Comparison of ENCODE assay signal across 17 mouse cellular contexts in genomic region chr2:123364204-123364603, GRCm38 (mm10).
DNase-seq lines count a peak whose midpoint lies in the region; ATAC-seq lines count a peak whose summit lies in the region.
"Had no signal": no experiment of that assay in that cellular context is flagged by ENCODE, and none has a peak within 500 bp of the region (broad histone marks: within the 10 kb centered on the region; RNA-seq: fewer than 3 reads in every experiment).

No protein-coding gene starts in this region.

- no peaks in the 10 kb centered on the region for H3K27me3 ChIP-seq in embryonic facial prominence, embryonic 11.5 days (ENCODE audit: control insufficient read depth, insufficient read depth, low read length)
- no peaks in the 10 kb centered on the region for H3K27me3 ChIP-seq in embryonic facial prominence, embryonic 10.5 days (replicated peaks; ENCODE audit: low read depth, poor library complexity, severe bottlenecking)
- no peaks in the 10 kb centered on the region for H3K27me3 ChIP-seq in midbrain, embryonic 13.5 days
- H3K27me3 ChIP-seq in midbrain, embryonic 16.5 days (ENCODE audit: control insufficient read depth, insufficient read depth, low read depth, low read length) = no peaks in the 10 kb centered on the region
- H3K27me3 ChIP-seq in forebrain, embryonic 12.5 days = no peaks in the 10 kb centered on the region
- H3K27me3 ChIP-seq: embryonic facial prominence, embryonic 12.5 days; heart, embryonic 15.5 days; hindbrain, embryonic 15.5 days; limb, embryonic 12.5 days had no signal

- no peaks in the 10 kb centered on the region for H3K4me1 ChIP-seq in embryonic facial prominence, embryonic 11.5 days (ENCODE audit: control insufficient read depth, insufficient read depth, low read length)
- H3K4me1 ChIP-seq in embryonic facial prominence, embryonic 10.5 days = no peaks in the 10 kb centered on the region
- no peaks in the 10 kb centered on the region for H3K4me1 ChIP-seq in midbrain, embryonic 13.5 days (replicated peaks)
- no peaks in the 10 kb centered on the region for H3K4me1 ChIP-seq in midbrain, embryonic 16.5 days (ENCODE audit: control insufficient read depth, insufficient read depth, low read length)
- H3K4me1 ChIP-seq in forebrain, embryonic 12.5 days = no peaks in the 10 kb centered on the region
- H3K4me1 ChIP-seq: embryonic facial prominence, embryonic 12.5 days; heart, embryonic 15.5 days; hindbrain, embryonic 15.5 days; limb, embryonic 12.5 days had no signal

- no peak overlapping the region for H3K27ac ChIP-seq in embryonic facial prominence, embryonic 11.5 days (replicated peaks; ENCODE audit: low read depth, low read length)
- no peak overlapping the region for H3K27ac ChIP-seq in embryonic facial prominence, embryonic 10.5 days (replicated peaks)
- H3K27ac ChIP-seq in midbrain, embryonic 13.5 days = no peak overlapping the region
- H3K27ac ChIP-seq in midbrain, embryonic 16.5 days (ENCODE audit: low read length) = no peak overlapping the region
- no peak overlapping the region for H3K27ac ChIP-seq in forebrain, embryonic 12.5 days
- H3K27ac ChIP-seq: embryonic facial prominence, embryonic 12.5 days; heart, embryonic 15.5 days; hindbrain, embryonic 15.5 days; limb, embryonic 12.5 days; macrophage had no signal

- no peak for DNase-seq in embryonic facial prominence, embryonic 11.5 days (ENCODE audit: low spot score)
- DNase-seq in embryonic facial prominence, embryonic 10.5 days (ENCODE audit: low spot score) = no peak
- peak; percentile 48 for DNase-seq in layer of hippocampus, adult 9-11 months
- DNase-seq in gastrocnemius, postnatal 25 days = no peak
- no peak for DNase-seq in embryo, embryonic 10.5 days (ENCODE audit: low spot score)
- DNase-seq: adrenal gland, adult 8-10 months; cerebellum, adult 9-11 months; kidney, adult 9 months; thymus, postnatal 25 days had no signal

- ATAC-seq in embryonic facial prominence, embryonic 11.5 days (replicated peaks; ENCODE audit: insufficient number of reproducible peaks, low FRiP score, low TSS enrichment, low read depth) = 0 out of 2 replicates have a peak, but pooled peaks have one; percentile 29
- peak; percentile 45; the same call in 1 of the 2 replicates for ATAC-seq in midbrain, embryonic 13.5 days
- no peak for ATAC-seq in midbrain, embryonic 16.5 days
- peak; percentile 91 for ATAC-seq in forebrain, embryonic 12.5 days (ENCODE audit: low FRiP score)

- no peaks in the 10 kb centered on the region for H3K36me3 ChIP-seq in embryonic facial prominence, embryonic 11.5 days (replicated peaks; ENCODE audit: control insufficient read depth, insufficient read depth, low read depth, low read length)
- H3K36me3 ChIP-seq in embryonic facial prominence, embryonic 10.5 days (replicated peaks) = no peaks in the 10 kb centered on the region
- H3K36me3 ChIP-seq in midbrain, embryonic 13.5 days = no peaks in the 10 kb centered on the region
- no peaks in the 10 kb centered on the region for H3K36me3 ChIP-seq in midbrain, embryonic 16.5 days (ENCODE audit: control insufficient read depth, insufficient read depth, low read length)
- H3K36me3 ChIP-seq in forebrain, embryonic 12.5 days (replicated peaks) = no peaks in the 10 kb centered on the region
- H3K36me3 ChIP-seq: embryonic facial prominence, embryonic 12.5 days; heart, embryonic 15.5 days; hindbrain, embryonic 15.5 days; limb, embryonic 12.5 days had no signal

- H3K9ac ChIP-seq in embryonic facial prominence, embryonic 11.5 days (replicated peaks; ENCODE audit: low read length) = no peak overlapping the region
- no peak overlapping the region for H3K9ac ChIP-seq in midbrain, embryonic 13.5 days (replicated peaks)
- no peak overlapping the region for H3K9ac ChIP-seq in midbrain, embryonic 16.5 days (ENCODE audit: low read depth, low read length)
- no peak overlapping the region for H3K9ac ChIP-seq in forebrain, embryonic 12.5 days
- H3K9ac ChIP-seq: embryonic facial prominence, embryonic 12.5 days; heart, embryonic 15.5 days; hindbrain, embryonic 15.5 days; limb, embryonic 12.5 days had no signal

- no peak overlapping the region for H3K4me3 ChIP-seq in embryonic facial prominence, embryonic 11.5 days (ENCODE audit: low read depth, low read length)
- no peak overlapping the region for H3K4me3 ChIP-seq in embryonic facial prominence, embryonic 10.5 days
- H3K4me3 ChIP-seq in midbrain, embryonic 13.5 days (replicated peaks) = no peak overlapping the region
- H3K4me3 ChIP-seq in midbrain, embryonic 16.5 days (ENCODE audit: low read depth, low read length) = no peak overlapping the region
- no peak overlapping the region for H3K4me3 ChIP-seq in forebrain, embryonic 12.5 days (replicated peaks)
- H3K4me3 ChIP-seq: embryonic facial prominence, embryonic 12.5 days; heart, embryonic 15.5 days; hindbrain, embryonic 15.5 days; limb, embryonic 12.5 days had no signal

- H3K4me2 ChIP-seq in embryonic facial prominence, embryonic 11.5 days (ENCODE audit: low read depth, low read length) = no peak overlapping the region
- no peak overlapping the region for H3K4me2 ChIP-seq in midbrain, embryonic 13.5 days (replicated peaks)
- H3K4me2 ChIP-seq in midbrain, embryonic 16.5 days (ENCODE audit: low read length) = no peak overlapping the region
- H3K4me2 ChIP-seq in forebrain, embryonic 12.5 days = no peak overlapping the region
- H3K4me2 ChIP-seq: embryonic facial prominence, embryonic 12.5 days; heart, embryonic 15.5 days; hindbrain, embryonic 15.5 days; limb, embryonic 12.5 days had no signal

- H3K9me3 ChIP-seq in embryonic facial prominence, embryonic 11.5 days (replicated peaks; ENCODE audit: control insufficient read depth, low read length) = no peaks in the 10 kb centered on the region
- H3K9me3 ChIP-seq in embryonic facial prominence, embryonic 10.5 days = no peaks in the 10 kb centered on the region
- H3K9me3 ChIP-seq in midbrain, embryonic 13.5 days = peaks cover 3% of the 10 kb centered on the region; the same call in 1 of the 2 replicates
- H3K9me3 ChIP-seq in midbrain, embryonic 16.5 days (replicated peaks; ENCODE audit: control insufficient read depth, low read length, poor library complexity, severe bottlenecking) = no peaks in the 10 kb centered on the region
- H3K9me3 ChIP-seq in forebrain, embryonic 12.5 days = no peaks in the 10 kb centered on the region
- H3K9me3 ChIP-seq: embryonic facial prominence, embryonic 12.5 days; heart, embryonic 15.5 days; hindbrain, embryonic 15.5 days; limb, embryonic 12.5 days had no signal
